In the genomic region with DNA sequence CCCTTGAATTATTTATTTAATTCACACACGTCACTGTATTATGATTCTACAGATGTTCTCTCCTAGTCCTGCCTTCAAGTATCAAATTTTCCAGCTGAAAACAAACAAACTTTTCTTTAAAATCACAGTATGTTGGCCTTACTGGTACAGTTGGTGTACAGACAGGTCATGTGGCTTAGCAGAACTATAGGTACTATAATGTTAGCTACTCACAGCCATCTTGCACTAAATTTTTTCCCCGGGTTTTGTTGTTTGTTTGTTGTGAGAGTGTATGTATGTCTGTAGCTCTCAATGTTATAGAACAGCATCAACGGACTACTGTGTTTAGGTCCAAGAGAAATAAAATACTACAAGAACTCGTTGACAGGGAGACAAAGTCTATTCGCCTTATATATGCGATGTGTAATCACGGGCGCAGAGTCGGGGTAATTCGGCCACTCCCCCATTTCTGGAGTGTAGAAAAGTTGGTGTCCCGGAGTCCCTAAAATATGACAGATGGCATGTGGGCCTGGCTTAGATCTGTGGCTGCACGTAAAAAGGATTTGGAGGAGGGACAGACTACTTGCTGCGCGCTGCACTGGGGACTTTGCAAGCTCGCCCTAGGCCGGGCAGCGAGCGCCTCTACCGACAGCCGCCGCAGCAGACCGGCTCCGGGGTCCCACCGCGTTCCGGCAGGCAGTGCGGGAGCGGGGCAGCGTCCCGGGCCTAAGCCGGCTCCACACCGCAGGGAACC, we compare ENCODE assay signal across 8 mouse cellular contexts. TPM values are rescaled to one million over a fixed set of nuclear protein-coding genes. Genes with fewer than 3 reads are reported as not detected.
DNase-seq lines count a peak whose midpoint lies in the region; ATAC-seq and TF ChIP-seq lines count a peak whose summit lies in the region.

No protein-coding gene starts in this region.

- 0 out of 2 replicates have a peak, but pooled peaks have one; percentile 17 for TF ChIP-seq CTCF in small intestine, adult 2 months (IDR thresholded peaks at IDR 0.05; ENCODE audit: extremely low read depth, insufficient read length, insufficient replicate concordance, low read depth, low read length)

- no peak for TF ChIP-seq POLR2A in limb, embryonic 14.5 days (IDR thresholded peaks at IDR 0.05; ENCODE audit: borderline replicate concordance, extremely low read depth, insufficient read depth, insufficient read length)
- TF ChIP-seq POLR2A in small intestine, adult 2 months (IDR thresholded peaks at IDR 0.05; ENCODE audit: low read depth, low read length), result no peak

- peaks cover 29% of the 10 kb centered on the region for H3K36me3 ChIP-seq in heart, embryonic 13.5 days
- H3K36me3 ChIP-seq in limb, embryonic 14.5 days (ENCODE audit: control insufficient read depth, insufficient read depth, low read length), result peaks cover 30% of the 10 kb centered on the region
- peaks cover 17% of the 10 kb centered on the region for H3K36me3 ChIP-seq in small intestine, adult 2 months (ENCODE audit: control insufficient read depth, insufficient read depth, low read length)

- peak overlapping the region; percentile 81 for H3K4me2 ChIP-seq in heart, embryonic 13.5 days
- peak overlapping the region; percentile 47 for H3K4me2 ChIP-seq in limb, embryonic 14.5 days (replicated peaks; ENCODE audit: low read depth, low read length, severe bottlenecking)

- WGBS in heart, embryonic 13.5 days, result 2% methylated on average over 32 of the region's 32 CpGs
- WGBS in limb, embryonic 14.5 days, result 2% methylated on average over 28 of the region's 32 CpGs
- 2% methylated on average over 32 of the region's 32 CpGs for WGBS in small intestine, adult 2 months

- no peak for DNase-seq in heart, postnatal 36 days
- peak; percentile 57 for DNase-seq in ES-CJ7 (ENCODE audit: low read depth, low spot score)
- peak; percentile 49 for DNase-seq in limb, embryonic 14.5 days (ENCODE audit: low spot score)
- no peak for DNase-seq in retina, postnatal 1 day
- no peak for DNase-seq in gastrocnemius, postnatal 14 days

- H3K4me1 ChIP-seq in heart, embryonic 13.5 days, result peaks cover 5% of the 10 kb centered on the region
- H3K4me1 ChIP-seq in limb, embryonic 14.5 days (ENCODE audit: control insufficient read depth, insufficient read depth, low read length), result 0 out of 2 replicates have a peak, but pooled peaks cover 2% of the 10 kb centered on the region
- H3K4me1 ChIP-seq in small intestine, adult 2 months (ENCODE audit: control insufficient read depth, insufficient read depth, insufficient read length, low read length), result no peaks in the 10 kb centered on the region

- H3K9me3 ChIP-seq in heart, embryonic 13.5 days, result no peaks in the 10 kb centered on the region
- no peaks in the 10 kb centered on the region for H3K9me3 ChIP-seq in limb, embryonic 14.5 days (ENCODE audit: control insufficient read depth, low read length)

- intact Hi-C loops in heart, postnatal 36 days (cut with DNase I), result loop anchor here (2.0 to 10.0 kb wide), 2 partner anchors 316 to 382 kb away; partner anchors contain the start of genes Gpr63 and Ndufaf4
- intact Hi-C loops in gastrocnemius, postnatal 14 days (cut with DNase I; ENCODE audit: low total_unique reads), result no loop called here

- H3K27me3 ChIP-seq in heart, embryonic 13.5 days (replicated peaks), result no peaks in the 10 kb centered on the region
- H3K27me3 ChIP-seq in limb, embryonic 14.5 days (ENCODE audit: control insufficient read depth, insufficient read depth, low read length), result no peaks in the 10 kb centered on the region
- H3K27me3 ChIP-seq in small intestine, adult 2 months (ENCODE audit: control insufficient read depth, insufficient read depth, low read length), result no peaks in the 10 kb centered on the region

- H3K9ac ChIP-seq in heart, embryonic 13.5 days, result peak overlapping the region; percentile 94
- H3K9ac ChIP-seq in limb, embryonic 14.5 days (ENCODE audit: low read depth, low read length, severe bottlenecking), result peak overlapping the region; percentile 96

- peak overlapping the region; percentile 79 for H3K4me3 ChIP-seq in heart, embryonic 13.5 days
- H3K4me3 ChIP-seq in limb, embryonic 14.5 days (replicated peaks; ENCODE audit: low read length), result peak overlapping the region; percentile 83
- H3K4me3 ChIP-seq in small intestine, adult 2 months (ENCODE audit: low read depth, low read length), result peak overlapping the region; percentile 95

- H3K27ac ChIP-seq in heart, embryonic 13.5 days (replicated peaks), result peak overlapping the region; percentile 98
- H3K27ac ChIP-seq in limb, embryonic 14.5 days (replicated peaks; ENCODE audit: low read depth, low read length), result peak overlapping the region; percentile 98
- peak overlapping the region; percentile 86 for H3K27ac ChIP-seq in small intestine, adult 2 months (ENCODE audit: insufficient read depth, low read depth, low read length)

- ATAC-seq in heart, embryonic 13.5 days (ENCODE audit: extremely low read depth, insufficient number of reproducible peaks, low FRiP score, low TSS enrichment), result peak; percentile 80
- peak; percentile 72 for ATAC-seq in erythroid progenitor cell, adult 5-6 weeks (replicated peaks; ENCODE audit: low FRiP score, poor library complexity, severe bottlenecking)
- peak; percentile 90 for ATAC-seq in limb, embryonic 14.5 days (ENCODE audit: low FRiP score, low read depth)

RNA-seq across cellular contexts. Expression of gene Ufl1, which starts 0.5 kb away (rescaled TPM):
- polyA plus RNA-seq in heart, embryonic 13.5 days (2015; fragmentation: Nextera tagmentation; extraction: Ambion mirVana), result 33.4 and 39.1 TPM in 2 replicates
- total RNA-seq in heart, postnatal 36 days (2021), result 10 to 100 TPM; 27.4 to 33.2 TPM
- 4.7 and 7.5 TPM in 2 replicates for total RNA-seq in erythroid progenitor cell, adult 5-6 weeks (2015; ENCODE audit: low replicate concordance)
- 2.6 and 3.0 TPM in 2 replicates for total RNA-seq in erythroid progenitor cell, adult 5-6 weeks (2017; ENCODE audit: low replicate concordance)
- polyA plus RNA-seq in limb, embryonic 14.5 days (2012; rRNA removed), result 11.0 and 13.7 TPM in 2 replicates
- 40.5 and 43.2 TPM in 2 replicates for polyA plus RNA-seq in limb, embryonic 14.5 days (2014; fragmentation: Nextera tagmentation; extraction: Ambion mirVana)
- 0.81 and 1.7 TPM in 2 replicates for polyA plus RNA-seq in small intestine, adult 2 months (2012; rRNA removed)
- total RNA-seq in gastrocnemius, postnatal 14 days (2021), result 10 to 100 TPM; 31.0 to 31.3 TPM

RNA-seq across cellular contexts. Expression of gene Fhl5, which starts 38.4 kb away (rescaled TPM):
- not detected in 2 replicates for polyA plus RNA-seq in heart, embryonic 13.5 days (2015; fragmentation: Nextera tagmentation; extraction: Ambion mirVana)
- total RNA-seq in heart, postnatal 36 days (2021), result under 1 TPM in 1 of 2 experiments, not detected in 1; 0.49 TPM
- total RNA-seq in erythroid progenitor cell, adult 5-6 weeks (2015; ENCODE audit: low replicate concordance), result not detected in 2 replicates
- total RNA-seq in erythroid progenitor cell, adult 5-6 weeks (2017; ENCODE audit: low replicate concordance), result not detected in 2 replicates
- 0.05 and 0.10 TPM in 2 replicates for polyA plus RNA-seq in limb, embryonic 14.5 days (2012; rRNA removed)
- polyA plus RNA-seq in limb, embryonic 14.5 days (2014; fragmentation: Nextera tagmentation; extraction: Ambion mirVana), result not detected in 2 replicates
- not detected in 2 replicates for polyA plus RNA-seq in small intestine, adult 2 months (2012; rRNA removed)
- 1 to 10 TPM; 4.6 to 7.5 TPM for total RNA-seq in gastrocnemius, postnatal 14 days (2021)

Comparison
In these comparisons a context has a peak if more than half of its experiments do, and no peak if none do; other contexts are left out.
1. DNase-seq: peak in ES-CJ7 (single experiment) and limb, embryonic 14.5 days (single experiment); none in heart, postnatal 36 days (0 of 2), retina, postnatal 1 day (single experiment) and gastrocnemius, postnatal 14 days (single experiment).
2. Peak in every context shown above with its lines, with median percentiles within 50 percentile points of each other: ATAC-seq, H3K27ac ChIP-seq and H3K4me3 ChIP-seq.